Mouse (Mus musculus): ENCODE measurements at regions not wholly inside any gene's neighbourhood (a gene's known extent, or its start where the extent isn't known, plus 50 kb on each side); places are given as distances from the start of the nearest gene placed in this dataset.

- no peaks in the 10 kb centered on the region for H3K9me3 ChIP-seq (replicated peaks)
- no peaks in the 10 kb centered on the region for H3K4me1 ChIP-seq
- H3K27ac ChIP-seq = no peak overlapping the region
- no peak overlapping the region for H3K4me3 ChIP-seq
- no peaks in the 10 kb centered on the region for H3K36me3 ChIP-seq
- no peak for ATAC-seq
- WGBS (ENCODE audit: insufficient replicate concordance) = 57% methylated on average over 2 of the region's 2 CpGs
- no peak overlapping the region for H3K9ac ChIP-seq
- H3K4me2 ChIP-seq = no peak overlapping the region
- H3K27me3 ChIP-seq (replicated peaks) = no peaks in the 10 kb centered on the region
These were observed 133.4 kb downstream of the Gm5447 start for GRCm38 (mm10) chr13:31107434-31107833.

- no peaks in the 10 kb centered on the region for H3K9me3 ChIP-seq (replicated peaks)
- H3K36me3 ChIP-seq = no peaks in the 10 kb centered on the region
- ATAC-seq = no peak
- WGBS (ENCODE audit: insufficient replicate concordance) = 56% methylated on average over 2 of the region's 2 CpGs
- no peaks in the 10 kb centered on the region for H3K4me1 ChIP-seq
- H3K9ac ChIP-seq = no peak overlapping the region
- H3K27ac ChIP-seq = no peak overlapping the region
- H3K4me3 ChIP-seq = no peak overlapping the region
- no peak overlapping the region for H3K4me2 ChIP-seq
- no peaks in the 10 kb centered on the region for H3K27me3 ChIP-seq (replicated peaks)
These were observed 135.2 kb downstream of the Gm5447 start for GRCm38 (mm10) chr13:31109231-31109630.

DNA sequence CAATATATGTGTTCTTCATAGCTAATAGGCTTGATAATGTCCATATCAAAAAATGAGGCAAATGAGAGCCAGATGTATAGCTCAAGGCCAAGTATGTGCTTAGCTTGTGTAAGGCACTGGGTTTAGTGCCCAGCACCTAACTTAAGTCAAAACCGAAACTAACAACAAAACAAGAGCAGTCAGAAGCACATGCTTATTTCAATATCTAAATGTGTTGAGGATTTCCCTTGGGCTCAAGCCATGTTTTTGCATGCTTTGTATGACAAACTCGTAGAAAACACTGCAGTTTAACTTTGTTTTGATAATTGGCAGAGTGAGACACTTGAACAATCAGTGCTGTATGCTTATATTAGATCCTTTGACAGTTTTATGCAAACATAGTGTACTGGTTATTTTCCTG is 148.7 kb downstream of the Gm5447 start:
- H3K27ac ChIP-seq = no peak overlapping the region
- no peaks in the 10 kb centered on the region for H3K27me3 ChIP-seq (replicated peaks)
- H3K9ac ChIP-seq = no peak overlapping the region
- H3K4me2 ChIP-seq = no peak overlapping the region
- H3K4me1 ChIP-seq = no peaks in the 10 kb centered on the region
- H3K4me3 ChIP-seq = no peak overlapping the region
- no peaks in the 10 kb centered on the region for H3K36me3 ChIP-seq
- no peak for ATAC-seq
- 49% methylated on average over 2 of the region's 2 CpGs for WGBS (ENCODE audit: insufficient replicate concordance)
- H3K9me3 ChIP-seq (replicated peaks) = no peaks in the 10 kb centered on the region

DNA sequence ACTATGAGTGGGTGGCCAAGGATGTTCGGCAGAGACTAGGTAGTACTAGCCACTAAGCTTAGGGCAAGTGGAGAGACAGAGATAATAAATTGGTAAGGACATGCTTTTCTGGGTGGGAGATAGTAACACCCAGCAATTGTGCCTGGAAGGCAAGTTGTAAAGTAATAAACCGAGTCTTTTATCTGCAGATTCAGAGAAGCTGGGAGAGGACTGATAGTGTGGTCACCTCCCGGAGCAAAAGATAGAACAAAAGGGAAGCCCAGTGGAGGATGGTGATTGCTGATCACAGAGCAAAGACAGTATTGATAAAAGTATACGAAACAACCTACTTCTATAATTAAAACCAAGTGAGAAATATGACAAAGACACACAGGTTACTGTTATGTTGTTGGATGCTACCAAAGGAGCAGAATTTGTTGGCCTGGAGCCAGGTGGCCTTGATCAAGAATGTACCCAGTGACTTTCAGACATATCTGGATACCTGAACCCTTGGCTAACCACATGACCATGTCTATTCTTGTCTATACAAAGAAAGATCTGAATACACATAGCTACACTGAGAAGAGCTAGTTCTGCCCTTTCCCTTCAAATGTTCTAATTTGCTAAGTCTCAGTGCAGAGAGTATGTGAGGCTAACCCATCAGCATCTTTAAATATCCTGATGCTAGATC is 150.7 kb downstream of the Gm5447 start:
- Histone ChIP-seq H3K4me1 (no peaks in the 10 kb centered on the region), H3K9ac (no peak overlapping the region), H3K4me3 (no peak overlapping the region), H3K27ac (no peak overlapping the region), H3K27me3 (replicated peaks) (no peaks in the 10 kb centered on the region), H3K9me3 (replicated peaks) (no peaks in the 10 kb centered on the region), H3K4me2 (no peak overlapping the region), H3K36me3 (no peaks in the 10 kb centered on the region)
- no peak for ATAC-seq
- 42% methylated on average over 4 of the region's 4 CpGs for WGBS (ENCODE audit: insufficient replicate concordance)

GRCm38 (mm10) chr13:31132501-31132900 is 158.5 kb downstream of the Gm5447 start:
- WGBS (ENCODE audit: insufficient replicate concordance) = 69% methylated on average over 5 of the region's 5 CpGs
- no peaks in the 10 kb centered on the region for H3K9me3 ChIP-seq (replicated peaks)
- no peak overlapping the region for H3K4me2 ChIP-seq
- H3K27ac ChIP-seq = no peak overlapping the region
- H3K4me1 ChIP-seq = no peaks in the 10 kb centered on the region
- H3K9ac ChIP-seq = no peak overlapping the region
- H3K27me3 ChIP-seq (replicated peaks) = no peaks in the 10 kb centered on the region
- H3K36me3 ChIP-seq = no peaks in the 10 kb centered on the region
- ATAC-seq = no peak
- no peak overlapping the region for H3K4me3 ChIP-seq

DNA sequence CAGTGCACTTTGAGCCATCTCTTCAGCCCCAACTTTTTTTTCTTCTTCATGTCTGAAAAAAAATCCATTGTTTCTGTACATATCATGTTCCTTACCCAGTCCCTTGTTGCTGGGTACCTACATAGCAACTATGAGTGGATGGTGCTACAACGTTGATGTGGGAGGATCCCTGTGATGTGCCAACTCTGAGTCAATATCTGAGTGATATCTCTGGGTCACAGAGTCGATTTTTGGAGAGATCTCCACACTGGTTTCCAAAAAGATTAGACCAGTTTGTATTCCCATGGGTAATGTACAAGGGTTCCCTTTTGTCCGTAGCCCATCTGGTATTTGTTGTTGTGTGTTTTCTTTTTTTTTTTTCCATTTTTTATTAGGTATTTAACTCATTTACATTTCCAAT is 165.7 kb downstream of the Gm5447 start:
- 60% methylated on average over 3 of the region's 3 CpGs for WGBS (ENCODE audit: insufficient replicate concordance)
- Histone ChIP-seq H3K9ac (no peak overlapping the region), H3K9me3 (replicated peaks) (no peaks in the 10 kb centered on the region), H3K27ac (no peak overlapping the region), H3K27me3 (replicated peaks) (no peaks in the 10 kb centered on the region), H3K4me1 (no peaks in the 10 kb centered on the region), H3K36me3 (no peaks in the 10 kb centered on the region), H3K4me3 (no peak overlapping the region), H3K4me2 (no peak overlapping the region)
- no peak for ATAC-seq

GRCm38 (mm10) chr13:31147323-31147722 is 173.3 kb downstream of the Gm5447 start:
- Histone ChIP-seq H3K4me1 (no peaks in the 10 kb centered on the region), H3K9me3 (replicated peaks) (no peaks in the 10 kb centered on the region), H3K36me3 (no peaks in the 10 kb centered on the region), H3K27ac (no peak overlapping the region), H3K9ac (no peak overlapping the region), H3K27me3 (replicated peaks) (no peaks in the 10 kb centered on the region), H3K4me3 (no peak overlapping the region), H3K4me2 (no peak overlapping the region)
- 29% methylated on average over 1 of the region's 1 CpGs for WGBS (ENCODE audit: insufficient replicate concordance)
- ATAC-seq = no peak

- WGBS (ENCODE audit: insufficient replicate concordance) = 55% methylated on average over 3 of the region's 3 CpGs
- Histone ChIP-seq H3K27ac (no peak overlapping the region), H3K36me3 (no peaks in the 10 kb centered on the region), H3K9me3 (replicated peaks) (no peaks in the 10 kb centered on the region), H3K4me1 (no peaks in the 10 kb centered on the region), H3K27me3 (replicated peaks) (no peaks in the 10 kb centered on the region), H3K4me2 (no peak overlapping the region), H3K4me3 (no peak overlapping the region), H3K9ac (no peak overlapping the region)
- ATAC-seq = no peak
These were observed 180.1 kb downstream of the Gm5447 start for GRCm38 (mm10) chr13:31154066-31154465.

- WGBS (ENCODE audit: insufficient replicate concordance) = 62% methylated on average over 6 of the region's 6 CpGs
- H3K4me3 ChIP-seq = no peak overlapping the region
- ATAC-seq = no peak
- no peaks in the 10 kb centered on the region for H3K27me3 ChIP-seq (replicated peaks)
- H3K27ac ChIP-seq = no peak overlapping the region
- no peak overlapping the region for H3K9ac ChIP-seq
- H3K4me1 ChIP-seq = no peaks in the 10 kb centered on the region
- H3K36me3 ChIP-seq = no peaks in the 10 kb centered on the region
- H3K4me2 ChIP-seq = no peak overlapping the region
- no peaks in the 10 kb centered on the region for H3K9me3 ChIP-seq (replicated peaks)
These were observed 190.0 kb downstream of the Gm5447 start for GRCm38 (mm10) chr13:31163878-31164495.

DNA sequence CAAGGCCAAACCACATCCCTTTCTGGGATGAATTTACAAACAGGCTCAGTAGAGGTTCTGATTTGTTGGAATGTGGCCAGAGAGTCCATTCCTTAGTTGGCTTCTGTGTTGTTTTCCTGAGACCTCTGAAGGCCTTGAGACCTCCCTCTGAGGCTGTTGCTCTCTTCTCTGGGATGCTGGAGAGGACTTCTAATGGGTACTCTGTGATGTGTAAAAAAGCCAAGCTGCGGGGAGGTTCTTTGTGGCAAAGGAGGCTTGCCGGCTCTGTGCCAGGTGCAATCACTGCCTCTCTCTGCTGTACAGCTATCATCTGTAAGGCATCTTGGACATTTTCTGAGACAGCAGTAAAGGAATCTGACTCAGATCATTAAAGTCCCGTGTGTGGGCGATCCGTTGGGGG is 192.3 kb downstream of the Gm5447 start:
- 71% methylated on average over 5 of the region's 5 CpGs for WGBS (ENCODE audit: insufficient replicate concordance)
- Histone ChIP-seq H3K9me3 (replicated peaks) (no peaks in the 10 kb centered on the region), H3K4me1 (no peaks in the 10 kb centered on the region), H3K9ac (no peak overlapping the region), H3K4me3 (no peak overlapping the region), H3K27me3 (replicated peaks) (no peaks in the 10 kb centered on the region), H3K4me2 (no peak overlapping the region), H3K27ac (no peak overlapping the region), H3K36me3 (no peaks in the 10 kb centered on the region)
- ATAC-seq = no peak

- no peak overlapping the region for H3K9ac ChIP-seq
- no peak overlapping the region for H3K4me2 ChIP-seq
- H3K4me3 ChIP-seq = no peak overlapping the region
- no peaks in the 10 kb centered on the region for H3K27me3 ChIP-seq (replicated peaks)
- no peak overlapping the region for H3K27ac ChIP-seq
- no peaks in the 10 kb centered on the region for H3K36me3 ChIP-seq
- 59% methylated on average over 2 of the region's 2 CpGs for WGBS (ENCODE audit: insufficient replicate concordance)
- no peak for ATAC-seq
- H3K4me1 ChIP-seq = no peaks in the 10 kb centered on the region
- H3K9me3 ChIP-seq (replicated peaks) = no peaks in the 10 kb centered on the region
These were observed 194.8 kb downstream of the Gm5447 start for GRCm38 (mm10) chr13:31168854-31169253.

- H3K4me1 ChIP-seq = no peaks in the 10 kb centered on the region
- no peaks in the 10 kb centered on the region for H3K36me3 ChIP-seq
- H3K27me3 ChIP-seq (replicated peaks) = no peaks in the 10 kb centered on the region
- H3K9me3 ChIP-seq (replicated peaks) = no peaks in the 10 kb centered on the region
- H3K9ac ChIP-seq = no peak overlapping the region
- 56% methylated on average over 2 of the region's 2 CpGs for WGBS (ENCODE audit: insufficient replicate concordance)
- no peak for ATAC-seq
- no peak overlapping the region for H3K4me3 ChIP-seq
- no peak overlapping the region for H3K27ac ChIP-seq
- no peak overlapping the region for H3K4me2 ChIP-seq
These were observed 197.7 kb downstream of the Gm5447 start for GRCm38 (mm10) chr13:31171751-31172150.

DNA sequence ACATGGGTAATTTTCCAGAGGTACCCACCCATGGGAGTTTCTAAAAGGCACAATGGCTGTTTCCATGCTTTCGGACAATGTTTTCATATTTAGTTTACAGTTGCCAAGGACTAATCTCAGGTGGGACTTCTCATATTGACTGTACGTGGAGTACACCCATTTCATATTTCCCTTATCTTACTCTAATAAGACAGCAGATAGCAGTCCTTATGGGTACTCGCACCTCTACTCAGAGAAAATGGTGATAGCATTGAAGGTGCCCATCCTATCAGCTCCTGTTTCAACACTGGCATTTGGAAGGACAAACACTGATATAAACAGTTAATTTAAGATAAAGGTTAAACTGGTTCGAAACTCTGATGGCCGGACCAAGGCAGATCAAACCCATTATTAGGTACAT is 198.6 kb downstream of the Gm5447 start:
- WGBS (ENCODE audit: insufficient replicate concordance) = 73% methylated on average over 5 of the region's 5 CpGs
- ATAC-seq = no peak
- Histone ChIP-seq H3K9me3 (replicated peaks) (no peaks in the 10 kb centered on the region), H3K4me3 (no peak overlapping the region), H3K36me3 (no peaks in the 10 kb centered on the region), H3K27ac (no peak overlapping the region), H3K9ac (no peak overlapping the region), H3K27me3 (replicated peaks) (no peaks in the 10 kb centered on the region), H3K4me1 (no peaks in the 10 kb centered on the region), H3K4me2 (no peak overlapping the region)
